Mouse (Mus musculus): ENCODE data around the gene Prmt2. TPM values are rescaled to one million over a fixed set of nuclear protein-coding genes. Genes with fewer than 3 reads are reported as not detected.

Gene Prmt2
- polyA plus RNA-seq, 1 experiment: 52.4 TPM

DNA sequence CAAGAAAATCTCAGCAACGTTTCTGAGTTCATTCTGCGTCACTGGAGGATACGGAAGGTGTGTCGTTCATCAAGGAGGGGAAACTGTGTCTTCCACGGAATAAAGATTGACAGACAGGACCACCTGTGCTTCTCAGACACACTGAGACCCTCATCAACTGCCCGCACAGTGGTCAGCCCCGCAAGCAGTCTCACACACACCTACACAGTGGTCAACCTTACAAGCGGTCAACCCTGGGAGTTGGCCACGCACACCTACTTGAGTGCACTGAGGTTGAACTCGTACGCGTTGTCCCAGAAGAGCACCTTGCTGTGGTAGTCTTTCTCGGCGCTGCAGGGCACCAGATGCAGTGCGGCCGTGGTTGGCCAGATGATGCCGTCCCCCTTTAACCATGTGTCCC is 20.6 kb downstream of the Prmt2 start:
- Histone ChIP-seq H3K4me2 (ENCODE audit: low read depth) (no peak overlapping the region), H3K36me3 (ENCODE audit: control insufficient read depth, insufficient read depth) (peaks cover 17% of the 10 kb centered on the region), H3K79me2 (ENCODE audit: control insufficient read depth, insufficient read depth) (no peaks in the 10 kb centered on the region), H3K4me3 (no peak overlapping the region), H3ac (ENCODE audit: control insufficient read depth, insufficient read length) (no peak overlapping the region), H3K27me3 (ENCODE audit: control insufficient read depth, insufficient read depth, insufficient read length) (no peaks in the 10 kb centered on the region)
- TF ChIP-seq TCF3 (IDR thresholded peaks at IDR 0.05; ENCODE audit: insufficient read length, low read depth) (no peak), MYOG (IDR thresholded peaks at IDR 0.05; ENCODE audit: control insufficient read depth in 1 of 3, insufficient read depth in 1 of 3, insufficient read length in 2 of 3, low read depth in 2 of 3) (no peak), POLR2A (IDR thresholded peaks at IDR 0.05; ENCODE audit: insufficient read length, low read depth) (no peak), CEBPB (IDR thresholded peaks at IDR 0.05; ENCODE audit: insufficient read depth, poor library complexity, severe bottlenecking) (no peak), USF1 (IDR thresholded peaks at IDR 0.05; ENCODE audit: low read depth) (no peak), E2F4 (IDR thresholded peaks at IDR 0.05; ENCODE audit: insufficient read depth) (no peak), MYOD1 (IDR thresholded peaks at IDR 0.05; ENCODE audit: control insufficient read depth in 1 of 3, insufficient read length in 2 of 3, low read depth in 2 of 3) (no peak), POLR2AphosphoS2 (IDR thresholded peaks at IDR 0.05; ENCODE audit: insufficient read length, low read depth) (no peak), TCF12 (IDR thresholded peaks at IDR 0.05; ENCODE audit: insufficient read depth, poor library complexity, severe bottlenecking) (no peak), SRF (IDR thresholded peaks at IDR 0.05; ENCODE audit: control insufficient read depth, insufficient read length, low read depth) (no peak), MAX (IDR thresholded peaks at IDR 0.05; ENCODE audit: low read depth) (no peak), REST (IDR thresholded peaks at IDR 0.05; ENCODE audit: insufficient read depth, insufficient read length) (no peak)

GRCm38 (mm10) chr10:76214161-76214560 is 23.5 kb downstream of the Prmt2 start:
- TF ChIP-seq MYOG (IDR thresholded peaks at IDR 0.05; ENCODE audit: control insufficient read depth in 1 of 3, insufficient read depth in 1 of 3, insufficient read length in 2 of 3, low read depth in 2 of 3): no peak
- TF ChIP-seq E2F4 (IDR thresholded peaks at IDR 0.05; ENCODE audit: insufficient read depth): no peak
- TF ChIP-seq REST (IDR thresholded peaks at IDR 0.05; ENCODE audit: insufficient read depth, insufficient read length): no peak
- no peak for TF ChIP-seq SRF (IDR thresholded peaks at IDR 0.05; ENCODE audit: control insufficient read depth, insufficient read length, low read depth)
- no peak for TF ChIP-seq CEBPB (IDR thresholded peaks at IDR 0.05; ENCODE audit: insufficient read depth, poor library complexity, severe bottlenecking)
- no peak for TF ChIP-seq TCF3 (IDR thresholded peaks at IDR 0.05; ENCODE audit: insufficient read length, low read depth)
- TF ChIP-seq MAX (IDR thresholded peaks at IDR 0.05; ENCODE audit: low read depth): no peak
- no peak for TF ChIP-seq TCF12 (IDR thresholded peaks at IDR 0.05; ENCODE audit: insufficient read depth, poor library complexity, severe bottlenecking)
- no peak for TF ChIP-seq POLR2AphosphoS2 (IDR thresholded peaks at IDR 0.05; ENCODE audit: insufficient read length, low read depth)
- no peak for TF ChIP-seq MYOD1 (IDR thresholded peaks at IDR 0.05; ENCODE audit: control insufficient read depth in 1 of 3, insufficient read length in 2 of 3, low read depth in 2 of 3)
- TF ChIP-seq POLR2A (IDR thresholded peaks at IDR 0.05; ENCODE audit: insufficient read length, low read depth): no peak
- no peak for TF ChIP-seq USF1 (IDR thresholded peaks at IDR 0.05; ENCODE audit: low read depth)

GRCm38 (mm10) chr10:76212121-76212520 is 25.5 kb downstream of the Prmt2 start:
- TF ChIP-seq SRF (IDR thresholded peaks at IDR 0.05; ENCODE audit: control insufficient read depth, insufficient read length, low read depth): no peak
- TF ChIP-seq REST (IDR thresholded peaks at IDR 0.05; ENCODE audit: insufficient read depth, insufficient read length): no peak
- TF ChIP-seq POLR2AphosphoS2 (IDR thresholded peaks at IDR 0.05; ENCODE audit: insufficient read length, low read depth): no peak
- no peak for TF ChIP-seq MAX (IDR thresholded peaks at IDR 0.05; ENCODE audit: low read depth)
- TF ChIP-seq E2F4 (IDR thresholded peaks at IDR 0.05; ENCODE audit: insufficient read depth): no peak
- TF ChIP-seq USF1 (IDR thresholded peaks at IDR 0.05; ENCODE audit: low read depth): no peak
- no peak for TF ChIP-seq CEBPB (IDR thresholded peaks at IDR 0.05; ENCODE audit: insufficient read depth, poor library complexity, severe bottlenecking)
- no peak for TF ChIP-seq MYOD1 (IDR thresholded peaks at IDR 0.05; ENCODE audit: control insufficient read depth in 1 of 3, insufficient read length in 2 of 3, low read depth in 2 of 3)
- no peak for TF ChIP-seq TCF12 (IDR thresholded peaks at IDR 0.05; ENCODE audit: insufficient read depth, poor library complexity, severe bottlenecking)
- TF ChIP-seq TCF3 (IDR thresholded peaks at IDR 0.05; ENCODE audit: insufficient read length, low read depth): no peak
- no peak for TF ChIP-seq MYOG (IDR thresholded peaks at IDR 0.05; ENCODE audit: control insufficient read depth in 1 of 3, insufficient read depth in 1 of 3, insufficient read length in 2 of 3, low read depth in 2 of 3)
- no peak for TF ChIP-seq POLR2A (IDR thresholded peaks at IDR 0.05; ENCODE audit: insufficient read length, low read depth)
- Histone ChIP-seq H3K4me2 (ENCODE audit: low read depth) (no peak overlapping the region), H3K36me3 (ENCODE audit: control insufficient read depth, insufficient read depth) (peaks cover 25% of the 10 kb centered on the region), H3K79me2 (ENCODE audit: control insufficient read depth, insufficient read depth) (no peaks in the 10 kb centered on the region), H3ac (ENCODE audit: control insufficient read depth, insufficient read length) (no peak overlapping the region), H3K4me3 (no peak overlapping the region), H3K27me3 (ENCODE audit: control insufficient read depth, insufficient read depth, insufficient read length) (no peaks in the 10 kb centered on the region)

More at GRCm38 (mm10) chr10:76214161-76214560, 23.5 kb downstream of the Prmt2 start:
- H3K4me2 ChIP-seq (ENCODE audit: low read depth): no peak overlapping the region
- H3ac ChIP-seq (ENCODE audit: control insufficient read depth, insufficient read length): no peak overlapping the region
- H3K27me3 ChIP-seq (ENCODE audit: control insufficient read depth, insufficient read depth, insufficient read length): no peaks in the 10 kb centered on the region
- H3K36me3 ChIP-seq (ENCODE audit: control insufficient read depth, insufficient read depth): peaks cover 25% of the 10 kb centered on the region
- no peaks in the 10 kb centered on the region for H3K79me2 ChIP-seq (ENCODE audit: control insufficient read depth, insufficient read depth)
- no peak overlapping the region for H3K4me3 ChIP-seq

DNA sequence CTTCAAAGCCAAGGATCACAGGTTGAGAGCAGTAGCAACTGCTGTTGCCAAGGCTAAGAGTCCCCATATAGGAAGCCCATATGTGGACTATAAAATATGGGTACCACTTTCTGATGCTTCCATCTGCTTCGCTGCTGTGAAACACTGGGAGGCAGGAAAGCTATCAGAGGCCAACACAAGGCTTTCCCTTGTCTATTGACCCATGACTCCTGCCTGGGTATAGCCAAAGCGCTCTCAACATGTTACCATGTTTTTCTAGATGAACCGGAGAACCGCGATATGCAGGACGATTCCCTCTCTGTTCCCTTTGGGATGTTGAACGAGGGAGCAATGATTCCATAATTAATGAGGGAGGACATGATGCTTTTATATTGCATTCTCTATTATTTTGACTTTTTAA is 26.9 kb downstream of the Prmt2 start:
- Histone ChIP-seq H3K4me2 (ENCODE audit: low read depth) (no peak overlapping the region), H3K36me3 (ENCODE audit: control insufficient read depth, insufficient read depth) (peaks cover 29% of the 10 kb centered on the region), H3ac (ENCODE audit: control insufficient read depth, insufficient read length) (no peak overlapping the region), H3K4me3 (no peak overlapping the region), H3K79me2 (ENCODE audit: control insufficient read depth, insufficient read depth) (no peaks in the 10 kb centered on the region), H3K27me3 (ENCODE audit: control insufficient read depth, insufficient read depth, insufficient read length) (no peaks in the 10 kb centered on the region)
- TF ChIP-seq SRF (IDR thresholded peaks at IDR 0.05; ENCODE audit: control insufficient read depth, insufficient read length, low read depth) (no peak), TCF12 (IDR thresholded peaks at IDR 0.05; ENCODE audit: insufficient read depth, poor library complexity, severe bottlenecking) (no peak), USF1 (IDR thresholded peaks at IDR 0.05; ENCODE audit: low read depth) (no peak)

GRCm38 (mm10) chr10:76209241-76209640 is 28.4 kb downstream of the Prmt2 start:
- no peaks in the 10 kb centered on the region for H3K27me3 ChIP-seq (ENCODE audit: control insufficient read depth, insufficient read depth, insufficient read length)
- TF ChIP-seq MYOG (IDR thresholded peaks at IDR 0.05; ENCODE audit: control insufficient read depth in 1 of 3, insufficient read depth in 1 of 3, insufficient read length in 2 of 3, low read depth in 2 of 3) (no peak), E2F4 (IDR thresholded peaks at IDR 0.05; ENCODE audit: insufficient read depth) (no peak), SRF (IDR thresholded peaks at IDR 0.05; ENCODE audit: control insufficient read depth, insufficient read length, low read depth) (no peak), MYOD1 (IDR thresholded peaks at IDR 0.05; ENCODE audit: control insufficient read depth in 1 of 3, insufficient read length in 2 of 3, low read depth in 2 of 3) (no peak), USF1 (IDR thresholded peaks at IDR 0.05; ENCODE audit: low read depth) (no peak), TCF12 (IDR thresholded peaks at IDR 0.05; ENCODE audit: insufficient read depth, poor library complexity, severe bottlenecking) (no peak), REST (IDR thresholded peaks at IDR 0.05; ENCODE audit: insufficient read depth, insufficient read length) (no peak), TCF3 (IDR thresholded peaks at IDR 0.05; ENCODE audit: insufficient read length, low read depth) (no peak), POLR2A (IDR thresholded peaks at IDR 0.05; ENCODE audit: insufficient read length, low read depth) (no peak), CEBPB (IDR thresholded peaks at IDR 0.05; ENCODE audit: insufficient read depth, poor library complexity, severe bottlenecking) (no peak), MAX (IDR thresholded peaks at IDR 0.05; ENCODE audit: low read depth) (no peak), POLR2AphosphoS2 (IDR thresholded peaks at IDR 0.05; ENCODE audit: insufficient read length, low read depth) (no peak)
- H3K36me3 ChIP-seq (ENCODE audit: control insufficient read depth, insufficient read depth): peaks cover 19% of the 10 kb centered on the region
- H3ac ChIP-seq (ENCODE audit: control insufficient read depth, insufficient read length): no peak overlapping the region
- no peaks in the 10 kb centered on the region for H3K79me2 ChIP-seq (ENCODE audit: control insufficient read depth, insufficient read depth)
- no peak overlapping the region for H3K4me2 ChIP-seq (ENCODE audit: low read depth)
- H3K4me3 ChIP-seq: no peak overlapping the region

Measured in myocyte (in vitro differentiated cells).